Mouse (Mus musculus) limb, embryonic 14.5 days (tissue): ENCODE data around the gene Sgms2. TPM values are rescaled to one million over a fixed set of nuclear protein-coding genes. Genes with fewer than 3 reads are reported as not detected.

Experiments
- ATAC-seq: fragments of 200-750 bp; cut with Nextera tagmentation; 2 replicates; pipeline ENCODE4 v1.8.0; 2017; ENCODE audit warnings: low read depth, moderate number of reproducible peaks, moderate TSS enrichment; ENCODE audit not compliant: low FRiP score
- DNase-seq: peaks from one replicate; pipeline ENCODE4 v3.0.0-alpha.2; 2015; ENCODE audit warnings: low spot score
- H3K27ac ChIP-seq: fragments of 300-500 bp; sonication (generic); replicated peaks from 2 replicates; pipeline ENCODE4 v1.5.1; 2014; ENCODE audit warnings: low read depth, mild to moderate bottlenecking, low read length, moderate library complexity, mixed read lengths
- H3K27me3 ChIP-seq: fragments of 300-500 bp; sonication (generic); 2 replicates; pipeline ENCODE4 v1.6.1; 2014; ENCODE audit warnings: low read length, mixed read lengths; ENCODE audit not compliant: control insufficient read depth, insufficient read depth
- H3K36me3 ChIP-seq: fragments of 300-500 bp; sonication (generic); 2 replicates; pipeline ENCODE4 v1.6.1; 2014; ENCODE audit warnings: mild to moderate bottlenecking, low read length, moderate library complexity, mixed read lengths; ENCODE audit not compliant: control insufficient read depth, insufficient read depth
- H3K4me1 ChIP-seq: fragments of 300-500 bp; sonication (generic); 2 replicates; pipeline ENCODE4 v1.6.1; 2014; ENCODE audit warnings: antibody characterized with exemption, low read length, mixed read lengths; ENCODE audit not compliant: control insufficient read depth, insufficient read depth
- H3K4me2 ChIP-seq: fragments of 300-500 bp; sonication (generic); replicated peaks from 2 replicates; pipeline ENCODE4 v1.6.1; 2014; ENCODE audit warnings: low read depth, mild to moderate bottlenecking, low read length, moderate library complexity; ENCODE audit not compliant: severe bottlenecking
- H3K4me3 ChIP-seq: fragments of 300-500 bp; sonication (generic); replicated peaks from 2 replicates; pipeline ENCODE4 v1.5.1; 2014; ENCODE audit warnings: low read length
- H3K9ac ChIP-seq: fragments of 300-500 bp; sonication (generic); 2 replicates; pipeline ENCODE4 v1.6.1; 2014; ENCODE audit warnings: mild to moderate bottlenecking, low read depth, low read length, moderate library complexity; ENCODE audit not compliant: severe bottlenecking
- H3K9me3 ChIP-seq: fragments of 300-500 bp; sonication (generic); 2 replicates; pipeline ENCODE4 v1.6.1; 2016; ENCODE audit warnings: low read length; ENCODE audit not compliant: control insufficient read depth
- POLR2A ChIP-seq: fragments of 200-500 bp; IDR thresholded peaks from 2 replicates; pipeline ENCODE4 v1.8.0; 2012; ENCODE audit warnings: inconsistent platforms, mild to moderate bottlenecking, moderate library complexity, borderline replicate concordance; ENCODE audit not compliant: insufficient read depth, insufficient read length; ENCODE audit errors: extremely low read depth
- WGBS: fragments of 180-500 bp; shearing (Covaris S2); extraction: QIAGEN DNeasy Blood & Tissue Kit; methylation state at CpG from one replicate; pipeline ENCODE4 v1.1.7; 2014; 5-methylcytosine and 5-hydroxymethylcytosine counted together
- polyA plus RNA-seq, 2 experiments: library from polyadenylated mRNA; depleted of rRNA in 1 of 2; stranded (reverse) in 1 of 2; unstranded in 1 of 2; fragments of >200 nt; fragmentation: Nextera tagmentation in 1 of 2; extraction: Ambion mirVana in 1 of 2; gene quantifications; 2 replicates each; pipeline versions ENCODE4 v1.2.1 to v1.2.3; 2012 to 2014

Sgms2 gene
- polyA plus RNA-seq, 2 experiments, result 16.6 to 19.5 TPM

DNA sequence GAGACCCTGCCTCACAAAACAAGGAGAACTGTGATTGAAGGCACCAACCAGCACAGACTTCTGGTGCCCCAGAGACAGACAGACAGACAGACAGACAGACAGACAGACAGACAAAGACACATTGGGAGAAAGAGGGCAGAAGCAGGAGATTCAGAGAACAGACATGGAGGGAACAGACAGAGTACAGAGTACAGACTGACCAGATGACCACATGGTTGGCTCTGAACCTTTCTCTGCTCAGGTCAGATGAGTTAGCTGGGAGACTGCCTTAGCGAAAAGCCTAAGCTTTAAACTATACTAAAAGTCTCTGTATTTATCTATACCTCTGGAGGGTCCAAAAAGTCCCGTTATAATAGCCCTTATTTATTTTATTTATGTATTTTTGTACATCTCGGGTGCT, 11.8 kb downstream of the Sgms2 start:
- DNase-seq (no peak), ATAC-seq (no peak)
- Histone ChIP-seq H3K4me2 (no peak overlapping the region), H3K9me3 (no peaks in the 10 kb centered on the region), H3K27ac (no peak overlapping the region), H3K27me3 (no peaks in the 10 kb centered on the region), H3K9ac (no peak overlapping the region), H3K4me1 (no peaks in the 10 kb centered on the region), H3K4me3 (no peak overlapping the region), H3K36me3 (no peaks in the 10 kb centered on the region)
- TF ChIP-seq POLR2A, result no peak
- WGBS, result 86% methylated on average over 3 of the region's 3 CpGs

DNA sequence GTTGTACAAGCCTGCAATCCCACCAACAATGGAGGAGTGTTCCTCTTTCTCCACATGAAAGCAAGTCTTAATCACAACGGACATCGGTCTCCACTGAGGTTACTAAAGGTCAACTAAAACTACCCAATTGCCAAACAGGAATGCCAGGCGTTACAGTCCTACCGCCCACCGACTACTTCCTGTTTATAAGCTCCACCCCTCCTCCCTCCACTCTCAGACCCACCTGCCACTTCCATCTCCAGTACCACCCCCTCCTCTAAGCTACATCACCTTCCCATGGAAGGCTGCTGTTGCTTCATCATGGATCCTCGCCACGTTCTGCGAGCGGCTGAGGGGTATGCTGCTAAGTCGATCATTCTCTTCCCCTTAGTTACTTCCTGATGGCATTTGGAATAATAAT, 15.2 kb downstream of the Sgms2 start:
- WGBS, result 94% methylated on average over 10 of the region's 10 CpGs
- no peak overlapping the region for H3K27ac ChIP-seq
- H3K36me3 ChIP-seq, result no peaks in the 10 kb centered on the region
- H3K4me3 ChIP-seq, result no peak overlapping the region
- H3K9ac ChIP-seq, result no peak overlapping the region
- DNase-seq (no peak), ATAC-seq (no peak)
- no peaks in the 10 kb centered on the region for H3K9me3 ChIP-seq
- no peak overlapping the region for H3K4me2 ChIP-seq
- no peak for TF ChIP-seq POLR2A
- peaks cover 2% of the 10 kb centered on the region; the same call in 1 of the 2 replicates for H3K4me1 ChIP-seq
- no peaks in the 10 kb centered on the region for H3K27me3 ChIP-seq

DNA sequence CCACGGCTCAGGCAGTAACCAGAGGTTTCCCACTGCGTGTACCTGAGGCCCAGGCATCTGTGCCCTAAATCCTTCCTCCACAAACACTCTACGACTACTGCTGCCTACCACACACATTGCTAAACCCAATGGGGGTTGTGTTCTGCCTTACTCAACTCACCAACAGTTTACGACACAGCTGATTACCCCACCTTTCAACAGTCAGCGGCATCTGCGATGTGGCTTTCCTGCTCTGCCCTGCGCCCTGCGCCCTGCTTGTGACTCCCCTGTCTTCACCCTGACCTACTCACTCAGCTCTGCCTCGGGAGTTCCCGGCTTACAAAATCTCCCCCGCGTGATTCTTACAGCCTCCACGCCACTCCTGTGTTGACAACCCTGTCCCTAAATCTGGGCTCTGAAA, 16.7 kb downstream of the Sgms2 start:
- TF ChIP-seq POLR2A, result no peak
- 51% methylated on average over 13 of the region's 13 CpGs for WGBS
- Histone ChIP-seq H3K4me2 (no peak overlapping the region), H3K4me3 (no peak overlapping the region), H3K9ac (no peak overlapping the region), H3K9me3 (no peaks in the 10 kb centered on the region), H3K4me1 (peaks cover 5% of the 10 kb centered on the region; the same call in 1 of the 2 replicates), H3K27ac (no peak overlapping the region), H3K27me3 (no peaks in the 10 kb centered on the region), H3K36me3 (no peaks in the 10 kb centered on the region)
- no peak for ATAC-seq
- no peak for DNase-seq

DNA sequence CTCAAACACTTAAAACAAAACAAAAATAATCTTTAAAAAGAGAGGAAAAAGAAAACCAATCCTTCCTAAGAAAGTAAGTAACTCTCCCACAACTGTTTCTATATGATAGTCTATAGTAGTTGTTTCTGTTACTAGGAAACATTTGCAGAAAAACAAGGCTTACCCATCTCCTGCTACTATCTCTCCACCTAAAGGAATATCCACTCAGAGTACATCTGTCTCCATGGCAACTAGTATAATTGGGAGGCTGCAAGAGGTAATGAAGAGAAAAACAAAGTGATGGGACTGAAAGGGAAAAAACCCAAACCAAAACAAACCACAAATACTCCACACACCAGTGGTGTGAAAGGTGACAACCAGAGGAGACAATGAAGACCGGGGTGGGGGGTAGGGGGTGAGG, 17.7 kb downstream of the Sgms2 start:
- Histone ChIP-seq H3K9ac (no peak overlapping the region), H3K4me1 (peaks cover 6% of the 10 kb centered on the region; the same call in 1 of the 2 replicates), H3K9me3 (no peaks in the 10 kb centered on the region), H3K4me3 (no peak overlapping the region), H3K27ac (no peak overlapping the region), H3K36me3 (no peaks in the 10 kb centered on the region), H3K27me3 (no peaks in the 10 kb centered on the region), H3K4me2 (no peak overlapping the region)
- 11% methylated on average over 1 of the region's 1 CpGs for WGBS
- ATAC-seq (no peak), DNase-seq (no peak)
- TF ChIP-seq POLR2A, result no peak

DNA sequence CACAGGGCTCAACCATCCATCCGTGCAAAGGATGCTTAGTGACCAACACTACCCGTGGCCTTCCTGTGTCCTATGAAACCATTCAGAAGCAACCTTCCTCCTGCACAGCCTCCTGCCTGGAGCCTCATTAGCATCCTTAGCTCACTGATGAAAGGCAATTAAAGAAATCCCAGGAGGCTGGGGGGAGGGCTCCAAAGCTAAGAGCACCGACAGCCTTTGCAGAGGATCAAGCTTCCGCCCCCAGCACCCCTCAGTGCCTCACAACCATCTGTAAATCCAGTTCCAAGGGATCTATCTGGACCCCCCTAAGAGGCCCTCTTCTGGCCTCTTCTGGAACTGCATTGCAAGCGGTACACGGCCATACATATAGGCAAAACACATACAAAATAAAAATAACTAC, 19.4 kb downstream of the Sgms2 start:
- no peak for TF ChIP-seq POLR2A
- H3K27ac ChIP-seq, result 0 out of 2 replicates have a peak overlapping the region, but pooled peaks have one; percentile 10
- H3K36me3 ChIP-seq, result no peaks in the 10 kb centered on the region
- H3K4me2 ChIP-seq, result no peak overlapping the region
- no peak overlapping the region for H3K4me3 ChIP-seq
- H3K4me1 ChIP-seq, result peaks cover 6% of the 10 kb centered on the region; the same call in 1 of the 2 replicates
- 62% methylated on average over 6 of the region's 6 CpGs for WGBS
- H3K27me3 ChIP-seq, result no peaks in the 10 kb centered on the region
- no peaks in the 10 kb centered on the region for H3K9me3 ChIP-seq
- DNase-seq, result no peak
- ATAC-seq, result no peak
- H3K9ac ChIP-seq, result no peak overlapping the region

DNA sequence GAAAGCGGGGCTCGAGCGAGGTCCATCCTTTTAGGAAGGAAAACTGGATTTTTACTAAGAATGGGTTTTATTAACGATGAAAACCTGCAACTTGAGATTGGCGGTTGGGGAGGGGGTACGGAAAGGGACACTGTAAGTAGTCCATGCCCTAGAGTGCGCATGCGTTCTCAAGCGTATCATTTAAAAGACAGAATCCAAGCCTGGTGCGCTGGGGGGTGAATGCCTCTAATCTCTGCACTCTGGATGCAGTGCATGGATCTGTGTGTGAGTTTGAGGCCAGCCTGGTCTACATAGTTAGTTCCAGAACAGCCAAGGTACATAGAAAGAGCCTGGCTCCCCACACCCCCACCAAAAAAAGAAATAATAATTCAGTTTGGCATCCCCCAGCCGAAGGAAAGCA, 19.8 kb downstream of the Sgms2 start:
- Histone ChIP-seq H3K4me3 (no peak overlapping the region), H3K9ac (no peak overlapping the region), H3K4me1 (peaks cover 6% of the 10 kb centered on the region; the same call in 1 of the 2 replicates), H3K27me3 (no peaks in the 10 kb centered on the region), H3K9me3 (no peaks in the 10 kb centered on the region), H3K4me2 (no peak overlapping the region), H3K36me3 (no peaks in the 10 kb centered on the region), H3K27ac (0 out of 2 replicates have a peak overlapping the region, but pooled peaks have one; percentile 10)
- no peak for TF ChIP-seq POLR2A
- DNase-seq, result no peak
- no peak for ATAC-seq
- 65% methylated on average over 11 of the region's 11 CpGs for WGBS
